Mouse (Mus musculus) midbrain, embryonic 12.5 days (tissue): ENCODE data around the gene Rplp0. TPM values are rescaled to one million over a fixed set of nuclear protein-coding genes. Genes with fewer than 3 reads are reported as not detected.

Experiments used
- ATAC-seq: fragments of 200-750 bp; cut with Nextera tagmentation; 2 replicates; pipeline ENCODE4 v1.8.0; 2017; ENCODE audit warnings: low read depth, moderate TSS enrichment, moderate library complexity; ENCODE audit not compliant: low FRiP score
- H3K27ac ChIP-seq: fragments of 300-500 bp; sonication (generic); replicated peaks from 2 replicates; pipeline ENCODE4 v1.5.1; 2016; ENCODE audit warnings: mild to moderate bottlenecking
- H3K27me3 ChIP-seq: fragments of 300-500 bp; sonication (generic); 2 replicates; pipeline ENCODE4 v1.6.1; 2016; ENCODE audit warnings: mild to moderate bottlenecking
- H3K36me3 ChIP-seq: fragments of 300-500 bp; sonication (generic); 2 replicates; pipeline ENCODE4 v1.6.1; 2016
- H3K4me1 ChIP-seq: fragments of 300-500 bp; sonication (generic); 2 replicates; pipeline ENCODE4 v1.6.1; 2016
- H3K4me2 ChIP-seq: fragments of 300-500 bp; sonication (generic); replicated peaks from 2 replicates; pipeline ENCODE4 v1.6.1; 2016; ENCODE audit warnings: mild to moderate bottlenecking, moderate library complexity
- H3K4me3 ChIP-seq: fragments of 300-500 bp; sonication (generic); 2 replicates; pipeline ENCODE4 v1.5.1; 2016; ENCODE audit warnings: mild to moderate bottlenecking
- H3K9ac ChIP-seq: fragments of 300-500 bp; sonication (generic); replicated peaks from 2 replicates; pipeline ENCODE4 v1.6.1; 2016; ENCODE audit warnings: mild to moderate bottlenecking, moderate library complexity
- H3K9me3 ChIP-seq: fragments of 300-500 bp; sonication (generic); 2 replicates; pipeline ENCODE4 v1.6.1; 2016; ENCODE audit warnings: mild to moderate bottlenecking
- WGBS: fragments of 180-500 bp; shearing (Covaris S2); methylation state at CpG from one replicate; pipeline ENCODE4 v1.1.7; 2016; 5-methylcytosine and 5-hydroxymethylcytosine counted together
- polyA plus RNA-seq: library from polyadenylated mRNA; unstranded; fragments of >200 nt; fragmentation: Nextera tagmentation; extraction: Ambion mirVana; gene quantifications from 2 replicates; pipeline ENCODE4 v1.2.1, GENCODE M21; 2016

The Rplp0 gene
- 863 and 871 TPM in 2 replicates for polyA plus RNA-seq

GRCm38 (mm10) chr5:115559237-115560101 is at the start of gene Rplp0:
Gene Rplp0 (plus strand): TSS chr5:115559467.
- Histone ChIP-seq H3K9ac (peak within 1 kb of the TSS; percentile 97), H3K9me3 (no peaks in the 10 kb centered on the region)
- WGBS: under 1% methylated on average over 76 of the region's 78 CpGs

GRCm38 (mm10) chr5:115509790-115510689 is 49.2 kb upstream of the Rplp0 start:
- WGBS: 65% methylated on average over 15 of the region's 15 CpGs
- no peak overlapping the region for H3K4me3 ChIP-seq
- H3K9ac ChIP-seq: no peak overlapping the region
- no peak for ATAC-seq
- peaks cover 43% of the 10 kb centered on the region for H3K4me1 ChIP-seq
- peaks cover 16% of the 10 kb centered on the region; the same call in 1 of the 2 replicates for H3K27me3 ChIP-seq
- H3K36me3 ChIP-seq: no peaks in the 10 kb centered on the region
- peak overlapping the region; percentile 4; the same call in 1 of the 2 replicates for H3K4me2 ChIP-seq
- 0 out of 2 replicates have a peak overlapping the region, but pooled peaks have one; percentile 20 for H3K27ac ChIP-seq
- no peaks in the 10 kb centered on the region for H3K9me3 ChIP-seq

More at GRCm38 (mm10) chr5:115559237-115560101, at the start of gene Rplp0:
- Histone ChIP-seq H3K4me2 (peak within 1 kb of the TSS; percentile 59), H3K36me3 (peaks cover 38% of the 10 kb centered on the region), H3K27ac (peak within 1 kb of the TSS; percentile 77), H3K4me3 (peak within 1 kb of the TSS; percentile 95), H3K4me1 (peaks cover 27% of the 10 kb centered on the region), H3K27me3 (no peaks in the 10 kb centered on the region)
- ATAC-seq: peak; percentile 97

- 91% methylated on average over 7 of the region's 7 CpGs for WGBS
- H3K4me2 ChIP-seq: no peak overlapping the region
- H3K9ac ChIP-seq: no peak overlapping the region
- H3K4me1 ChIP-seq: peaks cover 41% of the 10 kb centered on the region
- no peaks in the 10 kb centered on the region for H3K36me3 ChIP-seq
- H3K27me3 ChIP-seq: peaks cover 14% of the 10 kb centered on the region; the same call in 1 of the 2 replicates
- no peak overlapping the region for H3K4me3 ChIP-seq
- no peaks in the 10 kb centered on the region for H3K9me3 ChIP-seq
- no peak for ATAC-seq
- no peak overlapping the region for H3K27ac ChIP-seq
Observed at GRCm38 (mm10) chr5:115512375-115512774, 46.9 kb upstream of the Rplp0 start.

- ATAC-seq: no peak
- no peak overlapping the region for H3K27ac ChIP-seq
- no peak overlapping the region for H3K4me2 ChIP-seq
- H3K4me3 ChIP-seq: no peak overlapping the region
- H3K9ac ChIP-seq: no peak overlapping the region
- WGBS: 96% methylated on average over 14 of the region's 14 CpGs
- no peaks in the 10 kb centered on the region for H3K9me3 ChIP-seq
- H3K4me1 ChIP-seq: peaks cover 32% of the 10 kb centered on the region
- 0 out of 2 replicates have a peak, but pooled peaks cover 6% of the 10 kb centered on the region for H3K27me3 ChIP-seq
- no peaks in the 10 kb centered on the region for H3K36me3 ChIP-seq
Observed at GRCm38 (mm10) chr5:115513246-115513645, 46.0 kb upstream of the Rplp0 start.

GRCm38 (mm10) chr5:115513721-115514120 is 45.5 kb upstream of the Rplp0 start:
- H3K9me3 ChIP-seq: no peaks in the 10 kb centered on the region
- no peak overlapping the region for H3K9ac ChIP-seq
- WGBS: 95% methylated on average over 16 of the region's 16 CpGs
- H3K27ac ChIP-seq: no peak overlapping the region
- H3K36me3 ChIP-seq: no peaks in the 10 kb centered on the region
- no peak overlapping the region for H3K4me2 ChIP-seq
- peaks cover 28% of the 10 kb centered on the region for H3K4me1 ChIP-seq
- H3K27me3 ChIP-seq: 0 out of 2 replicates have a peak, but pooled peaks cover 1% of the 10 kb centered on the region
- H3K4me3 ChIP-seq: no peak overlapping the region
- no peak for ATAC-seq

GRCm38 (mm10) chr5:115514346-115514745 is 44.9 kb upstream of the Rplp0 start:
- 89% methylated on average over 6 of the region's 6 CpGs for WGBS
- ATAC-seq: no peak
- Histone ChIP-seq H3K9me3 (no peaks in the 10 kb centered on the region), H3K27me3 (no peaks in the 10 kb centered on the region), H3K27ac (0 out of 2 replicates have a peak overlapping the region, but pooled peaks have one; percentile 8), H3K4me3 (no peak overlapping the region), H3K9ac (no peak overlapping the region), H3K36me3 (no peaks in the 10 kb centered on the region), H3K4me2 (no peak overlapping the region), H3K4me1 (peaks cover 21% of the 10 kb centered on the region)

- Histone ChIP-seq H3K36me3 (no peaks in the 10 kb centered on the region), H3K9ac (no peak overlapping the region), H3K4me1 (peaks cover 14% of the 10 kb centered on the region), H3K9me3 (no peaks in the 10 kb centered on the region), H3K27me3 (no peaks in the 10 kb centered on the region), H3K27ac (peak overlapping the region; percentile 8; the same call in 1 of the 2 replicates), H3K4me2 (no peak overlapping the region), H3K4me3 (no peak overlapping the region)
- 69% methylated on average over 20 of the region's 20 CpGs for WGBS
- no peak for ATAC-seq
Observed at GRCm38 (mm10) chr5:115514896-115515587, 44.2 kb upstream of the Rplp0 start.

- H3K36me3 ChIP-seq: no peaks in the 10 kb centered on the region
- no peak overlapping the region for H3K4me3 ChIP-seq
- no peaks in the 10 kb centered on the region for H3K27me3 ChIP-seq
- H3K9ac ChIP-seq: no peak overlapping the region
- no peak overlapping the region for H3K27ac ChIP-seq
- no peak for ATAC-seq
- H3K4me2 ChIP-seq: no peak overlapping the region
- H3K9me3 ChIP-seq: no peaks in the 10 kb centered on the region
- WGBS: 82% methylated on average over 32 of the region's 32 CpGs
- peaks cover 11% of the 10 kb centered on the region; the same call in 1 of the 2 replicates for H3K4me1 ChIP-seq
Observed at GRCm38 (mm10) chr5:115516081-115516907, 43.0 kb upstream of the Rplp0 start.

GRCm38 (mm10) chr5:115516908-115517307 is 42.4 kb upstream of the Rplp0 start:
- H3K4me2 ChIP-seq: no peak overlapping the region
- 93% methylated on average over 7 of the region's 7 CpGs for WGBS
- no peaks in the 10 kb centered on the region for H3K27me3 ChIP-seq
- H3K27ac ChIP-seq: no peak overlapping the region
- ATAC-seq: no peak
- H3K9me3 ChIP-seq: no peaks in the 10 kb centered on the region
- no peak overlapping the region for H3K9ac ChIP-seq
- no peak overlapping the region for H3K4me3 ChIP-seq
- peaks cover 16% of the 10 kb centered on the region; the same call in 1 of the 2 replicates for H3K4me1 ChIP-seq
- no peaks in the 10 kb centered on the region for H3K36me3 ChIP-seq

GRCm38 (mm10) chr5:115517501-115517900 is 41.8 kb upstream of the Rplp0 start:
- Histone ChIP-seq H3K27ac (no peak overlapping the region), H3K4me3 (no peak overlapping the region), H3K9ac (no peak overlapping the region), H3K27me3 (no peaks in the 10 kb centered on the region), H3K4me1 (peaks cover 19% of the 10 kb centered on the region; the same call in 1 of the 2 replicates), H3K36me3 (no peaks in the 10 kb centered on the region), H3K4me2 (no peak overlapping the region), H3K9me3 (no peaks in the 10 kb centered on the region)
- 94% methylated on average over 9 of the region's 9 CpGs for WGBS
- ATAC-seq: no peak
